Mouse (Mus musculus) ES-E14 (cell line): ENCODE measurements around the gene Mapk7. TPM values are rescaled to one million over a fixed set of nuclear protein-coding genes. Genes with fewer than 3 reads are reported as not detected.

Source experiments
- DNase-seq: peaks from one replicate; pipeline ENCODE4 v3.0.0-alpha.2; 2013; ENCODE audit warnings: low read depth, low spot score
- H3K27ac ChIP-seq: 2 replicates; pipeline ENCODE4 v1.5.1; 2012; ENCODE audit warnings: low read depth, mild to moderate bottlenecking, low read length, moderate library complexity, mixed read lengths; ENCODE audit not compliant: poor library complexity, insufficient read depth, severe bottlenecking
- H3K36me3 ChIP-seq: 2 replicates; pipeline ENCODE4 v1.6.1; 2012; ENCODE audit warnings: mild to moderate bottlenecking, low read length, moderate library complexity, mixed read lengths; ENCODE audit not compliant: control insufficient read depth, poor library complexity, insufficient read depth, severe bottlenecking
- H3K4me1 ChIP-seq, 2 experiments: fragments of 150-350 bp in 1 of 2; sonication (generic) in 1 of 2; 2 replicates each; pipeline ENCODE4 v1.6.1; 2012; ENCODE audit warnings: low read length in 2 of 2, mild to moderate bottlenecking in 1 of 2, mixed read lengths in 1 of 2; ENCODE audit not compliant: control insufficient read depth in 2 of 2, insufficient read depth in 2 of 2, poor library complexity in 1 of 2
- H3K4me3 ChIP-seq, 2 experiments: fragments of 150-350 bp in 1 of 2; sonication (generic) in 1 of 2; 2 replicates each; pipeline ENCODE4 v1.5.1; 2012; ENCODE audit warnings: low read length in 2 of 2, low read depth in 1 of 2, mild to moderate bottlenecking in 1 of 2, mixed read lengths in 1 of 2; ENCODE audit not compliant: insufficient read depth in 1 of 2, poor library complexity in 1 of 2, severe bottlenecking in 1 of 2
- H3K9ac ChIP-seq: 2 replicates; pipeline ENCODE4 v1.6.1; 2012; ENCODE audit warnings: low read depth, mild to moderate bottlenecking, low read length, mixed read lengths; ENCODE audit not compliant: poor library complexity, insufficient read depth, severe bottlenecking
- H3K9me3 ChIP-seq: fragments of 150-350 bp; sonication (generic); 2 replicates; pipeline ENCODE4 v1.6.1; 2012; ENCODE audit warnings: low read depth, mild to moderate bottlenecking, low read length; ENCODE audit not compliant: control insufficient read depth, insufficient read depth
- CHD2 ChIP-seq: IDR thresholded peaks from 2 replicates; pipeline ENCODE4 v1.6.1; 2014; ENCODE audit warnings: mild to moderate bottlenecking, low read depth, low read length, inconsistent platforms
- HCFC1 ChIP-seq: IDR thresholded peaks from 2 replicates; pipeline ENCODE4 v1.6.1; 2012; ENCODE audit warnings: low read length, inconsistent platforms, borderline replicate concordance; ENCODE audit not compliant: insufficient read depth
- MAFK ChIP-seq: IDR thresholded peaks from 2 replicates; pipeline ENCODE4 v1.6.1; 2014; ENCODE audit warnings: mild to moderate bottlenecking, low read depth, low read length, inconsistent platforms; ENCODE audit not compliant: insufficient read depth
- ZC3H11A ChIP-seq: IDR thresholded peaks from 2 replicates; pipeline ENCODE4 v1.6.1; 2012; ENCODE audit warnings: low read depth, mild to moderate bottlenecking, inconsistent platforms, low read length, borderline replicate concordance
- ZNF384 ChIP-seq: IDR thresholded peaks from 2 replicates; pipeline ENCODE4 v1.6.1; 2012; ENCODE audit warnings: low read depth, low read length, inconsistent platforms
- in situ Hi-C, 2 experiments: fragments of 600-800 bp; cut with MboI; formaldehyde crosslinking; loops; one replicate each; pipeline ENCODE4 v1.15.1; 2025; ENCODE audit warnings: low sequenced_read_pairs in 2 of 2, inconsistent platforms in 1 of 2; ENCODE audit not compliant: unreplicated experiment in 2 of 2
- total RNA-seq: library from RNA; depleted of rRNA; stranded (reverse); fragments of 300-350 nt; gene quantifications from 2 replicates; pipeline ENCODE4 v1.2.3, GENCODE M21; 2012

The Mapk7 gene
- total RNA-seq, 1 experiment = 25.3 TPM

- no peaks in the 10 kb centered on the region for H3K36me3 ChIP-seq
- no peak overlapping the region for H3K9ac ChIP-seq
- no peaks in the 10 kb centered on the region for H3K4me1 ChIP-seq
- no peak for DNase-seq
- in situ Hi-C loops = no loop called here
- no peaks in the 10 kb centered on the region for H3K9me3 ChIP-seq
- no peak overlapping the region for H3K27ac ChIP-seq
- H3K4me3 ChIP-seq = no peak overlapping the region
- TF ChIP-seq MAFK (no peak), ZNF384 (no peak), HCFC1 (no peak), CHD2 (no peak), ZC3H11A (no peak)
Measured at GRCm38 (mm10) chr11:61468534-61468933, 25.7 kb downstream of the Mapk7 start.

- Histone ChIP-seq H3K9me3 (no peaks in the 10 kb centered on the region), H3K36me3 (no peaks in the 10 kb centered on the region), H3K27ac (no peak overlapping the region), H3K4me1 (no peaks in the 10 kb centered on the region), H3K4me3 (no peak overlapping the region), H3K9ac (no peak overlapping the region)
- no peak for TF ChIP-seq ZNF384
- TF ChIP-seq CHD2 = no peak
- no peak for TF ChIP-seq HCFC1
- no peak for TF ChIP-seq ZC3H11A
- no peak for TF ChIP-seq MAFK
- in situ Hi-C loops = no loop called here
- DNase-seq = no peak
Measured at GRCm38 (mm10) chr11:61465422-61465821, 28.8 kb downstream of the Mapk7 start.

- Histone ChIP-seq H3K9me3 (no peaks in the 10 kb centered on the region), H3K36me3 (no peaks in the 10 kb centered on the region), H3K27ac (no peak overlapping the region), H3K4me3 (no peak overlapping the region), H3K9ac (no peak overlapping the region), H3K4me1 (no peaks in the 10 kb centered on the region)
- in situ Hi-C loops = no loop called here
- TF ChIP-seq CHD2 (no peak), ZNF384 (no peak), MAFK (no peak), HCFC1 (no peak), ZC3H11A (no peak)
- no peak for DNase-seq
Measured at GRCm38 (mm10) chr11:61464071-61464470, 30.1 kb downstream of the Mapk7 start.

- H3K9ac ChIP-seq = no peak overlapping the region
- TF ChIP-seq MAFK = no peak
- TF ChIP-seq CHD2 = no peak
- TF ChIP-seq HCFC1 = no peak
- H3K4me3 ChIP-seq = peak overlapping the region; percentile 6 to 10; a peak in 2 of 4 replicates
- peak; percentile 48 for DNase-seq
- in situ Hi-C loops = no loop called here
- H3K27ac ChIP-seq = no peak overlapping the region
- H3K36me3 ChIP-seq = no peaks in the 10 kb centered on the region
- H3K9me3 ChIP-seq = no peaks in the 10 kb centered on the region
- peaks cover 5 to 17% of the 10 kb centered on the region in 2 experiments; a peak in 2 of 4 replicates for H3K4me1 ChIP-seq
Measured at GRCm38 (mm10) chr11:61449499-61450292, 44.5 kb downstream of the Mapk7 start.
